Mouse (Mus musculus) WW6 (cell line): ENCODE measurements around the gene Vkorc1.
"Not testable (repeated sequence)": the region's sequence is repeated elsewhere in the genome, so short reads cannot be mapped to it uniquely, and the experiment has no call there.

ENCODE experiments used
- DNase-seq: peaks from one replicate; pipeline ENCODE4 v3.0.0-alpha.2; 2013; ENCODE audit warnings: low read depth, low spot score

Gene Vkorc1

GRCm38 (mm10) chr7:127895442-127895841 lies at the start of gene Vkorc1, which contains the start of gene Gm21974:
TSS of gene Vkorc1 (minus strand) at chr7:127895617.
TSS of gene Gm21974 (minus strand) at chr7:127895454.
- peak; percentile 87 for DNase-seq

DNA sequence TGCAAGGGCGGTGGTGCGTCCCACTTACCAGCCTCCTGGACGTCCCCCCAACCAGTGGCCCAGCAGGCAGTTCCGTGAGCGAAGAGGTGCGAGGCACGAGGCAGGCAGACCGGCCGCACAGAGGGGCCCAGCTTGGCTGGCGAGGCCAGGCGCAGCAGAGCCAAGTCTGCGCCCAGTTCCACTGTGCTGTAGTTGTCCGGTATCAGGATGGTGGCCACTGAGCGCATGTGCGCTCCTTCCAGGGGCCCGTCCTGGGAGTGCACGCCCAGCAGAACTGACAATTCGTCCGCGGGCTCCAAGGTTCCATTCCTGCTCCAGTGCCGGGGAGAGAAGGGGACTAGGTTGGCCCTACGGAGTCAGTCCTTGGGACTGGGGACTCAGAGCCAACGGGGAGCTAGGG lies 49.2 kb upstream of the Vkorc1 start:
- no peak for DNase-seq

- DNase-seq = not testable (repeated sequence)
Observed at GRCm38 (mm10) chr7:127942097-127942496, 46.7 kb upstream of the Vkorc1 start.

- no peak for DNase-seq
Observed at GRCm38 (mm10) chr7:127936216-127936884, 40.9 kb upstream of the Vkorc1 start.

DNA sequence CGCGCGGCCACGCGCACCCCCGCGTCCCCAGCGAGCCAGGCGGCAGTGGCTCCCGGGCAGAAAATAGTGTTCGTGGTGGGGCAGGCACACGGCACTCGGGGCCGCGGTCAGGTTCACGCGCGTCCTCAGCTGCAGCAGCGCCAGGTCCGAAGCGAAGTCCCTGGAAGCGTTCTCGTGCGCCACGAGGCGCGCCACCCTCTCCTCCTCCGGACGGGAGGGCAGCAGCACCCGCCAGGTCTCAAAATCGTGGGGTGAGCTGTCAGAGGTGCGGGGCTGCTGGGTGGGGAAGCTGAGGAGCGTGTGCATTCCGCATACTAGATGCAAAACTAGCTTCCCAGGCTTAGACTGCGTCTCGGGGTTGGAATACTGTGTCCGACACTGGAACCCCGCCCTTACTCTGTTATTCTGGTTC lies 40.3 kb upstream of the Vkorc1 start:
- DNase-seq = no peak

DNA sequence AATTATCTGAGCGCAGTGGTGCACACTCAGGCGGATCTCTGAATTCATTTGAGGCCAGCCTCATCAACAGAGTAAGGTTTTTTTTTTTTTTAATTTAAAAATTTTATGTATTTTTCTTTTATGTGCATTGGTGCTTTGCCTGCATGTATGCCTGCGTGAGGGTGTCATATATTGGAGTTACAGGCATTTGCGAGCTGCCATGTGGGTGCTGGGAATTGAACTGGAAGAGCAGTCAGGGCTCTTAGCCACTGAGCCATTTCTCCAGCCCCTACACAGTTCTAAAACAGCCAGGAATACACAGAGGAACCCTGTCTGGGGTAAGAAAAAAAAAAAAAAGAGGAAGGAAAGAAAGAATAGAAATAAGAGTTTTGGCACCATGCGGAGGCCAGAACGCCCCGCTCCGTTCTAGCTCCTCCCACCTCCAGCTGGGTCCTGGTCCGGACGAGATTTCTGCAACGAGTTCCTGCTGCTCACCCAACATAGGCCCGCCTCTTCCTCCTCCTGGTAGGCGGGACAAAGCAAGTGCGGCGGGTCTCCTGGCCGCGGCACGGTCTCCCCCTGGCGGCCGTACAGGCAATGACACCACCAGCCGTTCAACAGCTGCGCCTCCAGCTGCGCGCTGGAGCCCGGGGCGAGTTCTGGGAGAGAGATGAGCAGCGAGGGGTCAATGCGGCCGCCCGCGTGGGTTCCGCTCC lies 39.8 kb upstream of the Vkorc1 start:
- DNase-seq = peak; percentile 87

GRCm38 (mm10) chr7:127934075-127934474 lies 38.7 kb upstream of the Vkorc1 start:
- no peak for DNase-seq

GRCm38 (mm10) chr7:127932273-127933031 lies 37.0 kb upstream of the Vkorc1 start:
- DNase-seq = no peak

DNA sequence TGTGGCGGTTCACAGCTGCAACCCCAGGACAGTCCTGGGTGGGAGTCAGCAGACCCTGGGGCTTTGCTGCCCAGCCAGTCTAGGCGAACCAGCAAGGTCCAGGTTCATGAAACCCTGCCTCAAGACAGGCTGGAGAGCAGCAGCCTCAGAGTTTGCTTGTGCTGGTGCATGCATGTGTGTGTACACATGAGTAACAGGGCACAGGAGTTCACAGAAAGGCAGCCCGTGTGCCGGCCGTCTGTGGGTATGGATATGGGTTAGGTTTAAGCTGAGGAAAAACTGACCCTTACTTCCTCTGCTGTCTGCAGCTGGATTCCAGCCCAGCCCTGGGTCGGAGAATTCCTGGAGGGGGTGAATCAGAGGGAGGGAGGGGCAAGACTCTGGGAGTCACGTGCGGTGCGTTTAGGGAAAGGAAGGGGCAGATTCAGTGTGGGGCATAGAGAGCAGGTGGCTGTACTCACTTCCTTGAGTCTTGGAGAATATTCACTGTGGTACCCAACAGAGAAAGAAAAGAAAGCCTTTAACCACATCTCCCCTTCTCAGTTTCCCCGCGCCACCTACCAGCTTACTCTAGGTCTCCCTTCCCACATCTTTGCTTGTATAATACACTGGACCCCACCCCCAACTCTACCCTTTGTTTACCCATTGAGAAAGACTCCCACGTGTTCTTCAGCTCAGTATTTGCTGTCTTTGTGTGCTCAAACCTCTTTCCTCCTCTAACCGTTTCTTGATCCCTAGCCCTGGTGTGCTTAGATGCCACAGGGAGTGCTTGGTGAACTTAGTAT lies 36.1 kb upstream of the Vkorc1 start:
- no peak for DNase-seq

GRCm38 (mm10) chr7:127930636-127931035 lies 35.2 kb upstream of the Vkorc1 start:
- no peak for DNase-seq

DNA sequence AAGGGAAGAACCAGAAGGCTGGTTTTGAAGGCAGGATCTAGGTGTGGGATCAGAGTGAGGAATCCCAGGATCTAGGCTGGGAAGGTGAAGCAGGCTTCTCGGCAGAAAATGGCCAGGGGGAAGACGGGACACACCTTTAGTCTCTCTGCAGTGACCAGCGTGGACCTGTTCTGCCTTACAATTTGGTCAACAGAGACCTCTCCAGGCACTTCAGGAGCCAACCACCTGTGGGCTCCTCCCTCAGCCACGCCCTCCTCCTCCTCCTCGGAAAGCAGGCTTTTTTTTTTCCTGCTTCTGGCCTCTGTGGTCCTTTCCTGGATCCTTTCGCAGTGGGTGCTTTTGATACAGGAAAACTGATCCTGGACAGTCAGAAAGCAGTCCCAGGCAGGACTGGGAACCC lies 34.5 kb upstream of the Vkorc1 start, which contains the start of gene Prss8:
Prss8 (minus strand) TSS at position 182 of the 400 bp plus-strand sequence.
- no peak for DNase-seq

GRCm38 (mm10) chr7:127928596-127928995 lies 33.2 kb upstream of the Vkorc1 start:
- no peak for DNase-seq

- no peak for DNase-seq
Observed at GRCm38 (mm10) chr7:127927726-127928125, 32.3 kb upstream of the Vkorc1 start.

DNA sequence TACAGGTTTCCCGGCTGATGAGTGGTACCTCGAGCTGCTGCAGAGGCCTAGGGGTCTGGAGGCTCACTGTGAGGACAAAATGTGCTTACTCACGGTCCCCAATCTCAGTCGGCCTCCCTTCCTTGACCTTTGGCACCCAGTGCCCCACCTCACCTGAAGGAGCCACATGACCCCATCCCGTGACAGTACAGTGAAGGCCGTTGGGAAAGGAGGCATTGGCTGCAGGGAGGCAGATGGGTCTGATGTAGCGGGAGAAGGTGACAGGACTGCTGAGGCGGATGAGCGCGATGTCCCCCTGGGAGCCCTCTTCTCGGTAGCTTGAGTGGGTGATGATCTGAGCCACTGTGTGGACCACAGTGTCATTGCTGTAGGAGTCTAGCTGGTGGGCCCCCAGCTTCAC lies 31.4 kb upstream of the Vkorc1 start:
- DNase-seq = no peak

- DNase-seq = no peak
Observed at GRCm38 (mm10) chr7:127926066-127926465, 30.6 kb upstream of the Vkorc1 start.

- DNase-seq = no peak
Observed at GRCm38 (mm10) chr7:127925252-127925651, 29.8 kb upstream of the Vkorc1 start.

- no peak for DNase-seq
Observed at GRCm38 (mm10) chr7:127923714-127924113, 28.3 kb upstream of the Vkorc1 start.

- no peak for DNase-seq
Observed at GRCm38 (mm10) chr7:127922451-127923275, 27.2 kb upstream of the Vkorc1 start.

- no peak for DNase-seq
Observed at GRCm38 (mm10) chr7:127921516-127921915, 26.1 kb upstream of the Vkorc1 start.

- DNase-seq = no peak
Observed at GRCm38 (mm10) chr7:127919290-127919689, 23.9 kb upstream of the Vkorc1 start.

DNA sequence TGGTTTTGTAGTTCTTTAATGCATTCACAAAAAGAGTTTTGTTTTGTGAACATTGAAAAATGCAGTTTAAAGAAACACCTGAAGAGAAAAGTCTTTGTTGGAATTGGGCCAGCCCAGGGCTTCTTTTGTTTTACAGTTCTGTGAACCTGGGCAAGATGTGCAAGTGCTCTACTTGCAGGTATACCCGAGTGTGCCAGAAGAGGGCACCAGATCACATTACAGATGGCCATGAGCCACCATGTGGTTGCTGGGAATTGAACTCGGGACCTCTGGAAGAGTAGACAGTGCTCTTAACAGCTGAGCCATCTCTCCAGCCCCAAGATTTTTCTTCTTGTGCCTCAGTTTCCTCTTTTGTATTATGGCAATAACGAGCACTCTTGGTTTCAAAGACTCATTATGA lies 22.8 kb upstream of the Vkorc1 start:
- no peak for DNase-seq
